Mouse (Mus musculus) adrenal gland, postnatal 14 days (tissue): ENCODE measurements at regions not wholly inside any gene's neighbourhood (a gene's known extent, or its start where the extent isn't known, plus 50 kb on each side); places are given as distances from the start of the nearest gene placed in this dataset.

Experiments used
- DNase-seq: peaks from one replicate; pipeline ENCODE4 v3.0.0; 2021; ENCODE audit warnings: mixed read lengths

- DNase-seq, result no peak
These were observed 234.5 kb upstream of the Jmjd1c start for GRCm38 (mm10) chr10:66861421-66861820.

- DNase-seq, result peak; percentile 68
These were observed 231.6 kb upstream of the Jmjd1c start for GRCm38 (mm10) chr10:66864161-66864862.

GRCm38 (mm10) chr10:66865010-66865582 lies 230.8 kb upstream of the Jmjd1c start:
- no peak for DNase-seq

- DNase-seq, result no peak
These were observed 224.7 kb upstream of the Jmjd1c start for GRCm38 (mm10) chr10:66871133-66871664.

GRCm38 (mm10) chr10:66871673-66872072 lies 224.3 kb upstream of the Jmjd1c start:
- no peak for DNase-seq

- no peak for DNase-seq
These were observed 222.5 kb upstream of the Jmjd1c start for GRCm38 (mm10) chr10:66873468-66873867.

GRCm38 (mm10) chr10:66879071-66879470 lies 216.9 kb upstream of the Jmjd1c start:
- no peak for DNase-seq

- no peak for DNase-seq
These were observed 213.1 kb upstream of the Jmjd1c start for GRCm38 (mm10) chr10:66882825-66883224.

GRCm38 (mm10) chr10:66885575-66885974 lies 210.3 kb upstream of the Jmjd1c start:
- no peak for DNase-seq

- no peak for DNase-seq
These were observed 206.0 kb upstream of the Jmjd1c start for GRCm38 (mm10) chr10:66889786-66890555.

GRCm38 (mm10) chr10:66891811-66892210 lies 204.1 kb upstream of the Jmjd1c start:
- DNase-seq, result no peak

GRCm38 (mm10) chr10:66893836-66894235 lies 202.1 kb upstream of the Jmjd1c start:
- no peak for DNase-seq

GRCm38 (mm10) chr10:66896698-66897622 lies 199.0 kb upstream of the Jmjd1c start:
- DNase-seq, result no peak

GRCm38 (mm10) chr10:66899724-66900123 lies 196.2 kb upstream of the Jmjd1c start:
- no peak for DNase-seq

GRCm38 (mm10) chr10:66900781-66901180 lies 195.1 kb upstream of the Jmjd1c start:
- no peak for DNase-seq

- peak; percentile 12 for DNase-seq
These were observed 194.1 kb upstream of the Jmjd1c start for GRCm38 (mm10) chr10:66901873-66902272.

- DNase-seq, result no peak
These were observed 191.2 kb upstream of the Jmjd1c start for GRCm38 (mm10) chr10:66904552-66905367.

GRCm38 (mm10) chr10:66907842-66908241 lies 188.1 kb upstream of the Jmjd1c start:
- no peak for DNase-seq

GRCm38 (mm10) chr10:66909204-66909889 lies 186.6 kb upstream of the Jmjd1c start:
- peak; percentile 66 for DNase-seq

- DNase-seq, result peak; percentile 76
These were observed 185.8 kb upstream of the Jmjd1c start for GRCm38 (mm10) chr10:66909905-66910681.
